ENCODE assay signal across 9 mouse cellular contexts in genomic region chr7:45134544-45135026, GRCm38 (mm10). TPM values are rescaled to one million over a fixed set of nuclear protein-coding genes. Genes with fewer than 3 reads are reported as not detected.
DNase-seq lines count a peak whose midpoint lies in the region; ATAC-seq and TF ChIP-seq lines count a peak whose summit lies in the region.
"Had no signal": no experiment of that assay in that cellular context is flagged by ENCODE, and none has a peak within 500 bp of the region (broad histone marks: within the 10 kb centered on the region; RNA-seq: fewer than 3 reads in every experiment).

No protein-coding gene starts in this region.

- H3K36me3 ChIP-seq in liver, embryonic 14.5 days (replicated peaks; ENCODE audit: control insufficient read depth, insufficient read depth, low read depth): no peaks in the 10 kb centered on the region
- H3K36me3 ChIP-seq in stomach, postnatal 0 days (ENCODE audit: control insufficient read depth, insufficient read depth, low read length): no peaks in the 10 kb centered on the region
- no peaks in the 10 kb centered on the region for H3K36me3 ChIP-seq in forebrain, embryonic 15.5 days
- H3K36me3 ChIP-seq: hindbrain, embryonic 15.5 days had no signal

- peak overlapping the region; percentile 67 for H3K4me2 ChIP-seq in liver, embryonic 14.5 days (ENCODE audit: low read depth)
- H3K4me2 ChIP-seq in stomach, postnatal 0 days (replicated peaks; ENCODE audit: low read depth): no peak overlapping the region
- no peak overlapping the region for H3K4me2 ChIP-seq in forebrain, embryonic 15.5 days (replicated peaks)

- H3K27me3 ChIP-seq in liver, embryonic 14.5 days (ENCODE audit: control insufficient read depth, insufficient read depth, low read length): no peaks in the 10 kb centered on the region
- H3K27me3 ChIP-seq in stomach, postnatal 0 days (ENCODE audit: control insufficient read depth, insufficient read depth, low read length): no peaks in the 10 kb centered on the region
- no peaks in the 10 kb centered on the region; the same call in 1 of the 2 replicates for H3K27me3 ChIP-seq in forebrain, embryonic 15.5 days

- H3K9me3 ChIP-seq in liver, embryonic 14.5 days (ENCODE audit: control insufficient read depth, low read length): no peaks in the 10 kb centered on the region
- H3K9me3 ChIP-seq in stomach, postnatal 0 days (ENCODE audit: control insufficient read depth, low read length): no peaks in the 10 kb centered on the region
- no peaks in the 10 kb centered on the region for H3K9me3 ChIP-seq in forebrain, embryonic 15.5 days
- H3K9me3 ChIP-seq: hindbrain, embryonic 15.5 days had no signal

- no peak overlapping the region; the same call in 1 of the 2 replicates for H3K27ac ChIP-seq in gastrocnemius, adult 2 months
- peak overlapping the region; percentile 51; the same call in 1 of the 2 replicates for H3K27ac ChIP-seq in liver, embryonic 14.5 days
- no peak overlapping the region for H3K27ac ChIP-seq in stomach, postnatal 0 days (replicated peaks)
- no peak overlapping the region for H3K27ac ChIP-seq in forebrain, embryonic 15.5 days (replicated peaks)
- H3K27ac ChIP-seq: hindbrain, embryonic 15.5 days had no signal

- TF ChIP-seq EP300 in liver, embryonic 14.5 days (IDR thresholded peaks at IDR 0.05; ENCODE audit: low read depth): no peak
- TF ChIP-seq EP300 in stomach, postnatal 0 days (optimal IDR thresholded peaks at IDR 0.05): no peak

- TF ChIP-seq CTCF in gastrocnemius, adult 2 months (IDR thresholded peaks at IDR 0.05): no peak
- TF ChIP-seq CTCF in liver, embryonic 14.5 days (IDR thresholded peaks at IDR 0.05; ENCODE audit: low read depth): no peak
- TF ChIP-seq CTCF in stomach, postnatal 0 days (IDR thresholded peaks at IDR 0.05; ENCODE audit: low read depth): no peak

- peak; percentile 36 for ATAC-seq in liver, embryonic 14.5 days (ENCODE audit: insufficient read depth)
- ATAC-seq in stomach, postnatal 0 days (ENCODE audit: low FRiP score, low TSS enrichment): peak; percentile 17; the same call in 1 of the 2 replicates
- ATAC-seq in forebrain, embryonic 15.5 days (replicated peaks): no peak

- peak overlapping the region; percentile 70 for H3K9ac ChIP-seq in liver, embryonic 14.5 days (replicated peaks)
- no peak overlapping the region for H3K9ac ChIP-seq in stomach, postnatal 0 days (ENCODE audit: low read length)
- no peak overlapping the region for H3K9ac ChIP-seq in forebrain, embryonic 15.5 days (replicated peaks)
- H3K9ac ChIP-seq: hindbrain, embryonic 15.5 days had no signal

- H3K4me3 ChIP-seq in gastrocnemius, adult 2 months: peak overlapping the region; percentile 73
- peak overlapping the region; percentile 16 to 74 for H3K4me3 ChIP-seq in liver, embryonic 14.5 days (ENCODE audit: insufficient read depth in 1 of 2, low read depth in 2 of 2, low read length in 2 of 2)
- no peak overlapping the region for H3K4me3 ChIP-seq in stomach, postnatal 0 days (ENCODE audit: low read depth, low read length)
- no peak overlapping the region for H3K4me3 ChIP-seq in forebrain, embryonic 15.5 days
- H3K4me3 ChIP-seq: hindbrain, embryonic 15.5 days had no signal

- intact Hi-C loops in gastrocnemius, adult 2 months (cut with DNase I): loop anchor here (5.0 kb wide), 1 partner anchor 152 kb away; no protein-coding TSS in a partner anchor
- intact Hi-C loops in gastrocnemius, postnatal 14 days (cut with DNase I; ENCODE audit: low total_unique reads): no loop called here
- intact Hi-C loops in left cerebral cortex, postnatal 36 days (cut with DNase I): no loop called here

- H3K4me1 ChIP-seq in liver, embryonic 14.5 days (replicated peaks; ENCODE audit: control insufficient read depth in 2 of 2, insufficient read depth in 2 of 2, low read length in 1 of 2): peaks cover 27 to 44% of the 10 kb centered on the region in 2 experiments
- H3K4me1 ChIP-seq in stomach, postnatal 0 days (replicated peaks; ENCODE audit: control insufficient read depth, insufficient read depth): no peaks in the 10 kb centered on the region
- peaks cover 15% of the 10 kb centered on the region for H3K4me1 ChIP-seq in forebrain, embryonic 15.5 days

- peak; percentile 51 for DNase-seq in gastrocnemius, adult 2 months
- no peak for DNase-seq in gastrocnemius, postnatal 14 days
- peak; percentile 77 for DNase-seq in A20 (ENCODE audit: low read depth, low spot score)
- peak; percentile 65 for DNase-seq in embryo, embryonic 11 days
- DNase-seq in liver, embryonic 14.5 days (ENCODE audit: low read depth in 3 of 3, low spot score in 3 of 3): peak; percentile 63 to 76 (median 66)
- peak; percentile 72 for DNase-seq in stomach, postnatal 0 days (ENCODE audit: low spot score)
- no peak for DNase-seq in left cerebral cortex, postnatal 36 days (ENCODE audit: low spot score in 2 of 2)

- 2% methylated on average over 12 of the region's 12 CpGs for WGBS in liver, embryonic 14.5 days (ENCODE audit: insufficient replicate concordance)
- 16% methylated on average over 12 of the region's 12 CpGs for WGBS in stomach, postnatal 0 days
- WGBS in forebrain, embryonic 15.5 days: 10% methylated on average over 12 of the region's 12 CpGs

RNA-seq across cellular contexts. Expression of gene Gm45713, which starts 1.4 kb away (rescaled TPM):
- under 1 TPM in 1 of 2 experiments, not detected in 1; 0.26 TPM for total RNA-seq in gastrocnemius, adult 2 months (2021)
- total RNA-seq in gastrocnemius, postnatal 14 days (2021): not detected
- polyA plus RNA-seq in liver, embryonic 14.5 days (2012; rRNA removed): 0.03 TPM in 1 of 2 replicates, not detected in the other
- polyA plus RNA-seq in liver, embryonic 14.5 days (2014; fragmentation: Nextera tagmentation; extraction: Ambion mirVana): 0.15 and 0.63 TPM in 2 replicates
- polyA plus RNA-seq in stomach, postnatal 0 days (2015; fragmentation: Nextera tagmentation; extraction: Ambion mirVana): 0.17 and 1.1 TPM in 2 replicates
- total RNA-seq in left cerebral cortex, postnatal 36 days (2021): not detected
- 0.15 TPM in 1 of 2 replicates, not detected in the other for polyA plus RNA-seq in forebrain, embryonic 15.5 days (2015; fragmentation: Nextera tagmentation; extraction: Ambion mirVana)
- polyA plus RNA-seq: hindbrain, embryonic 15.5 days had no signal

RNA-seq across cellular contexts. Expression of gene Flt3l, which starts 1.6 kb away (rescaled TPM):
- total RNA-seq in gastrocnemius, adult 2 months (2021): 1 to 10 TPM; 2.2 to 3.3 TPM
- total RNA-seq in gastrocnemius, postnatal 14 days (2021): 1 to 10 TPM; 1.9 to 2.5 TPM
- 12.1 and 13.4 TPM in 2 replicates for polyA plus RNA-seq in liver, embryonic 14.5 days (2012; rRNA removed)
- 3.9 and 5.5 TPM in 2 replicates for polyA plus RNA-seq in liver, embryonic 14.5 days (2014; fragmentation: Nextera tagmentation; extraction: Ambion mirVana)
- 2.2 and 2.3 TPM in 2 replicates for polyA plus RNA-seq in stomach, postnatal 0 days (2015; fragmentation: Nextera tagmentation; extraction: Ambion mirVana)
- total RNA-seq in left cerebral cortex, postnatal 36 days (2021): 1 to 10 TPM; 3.7 to 6.1 TPM
- polyA plus RNA-seq in forebrain, embryonic 15.5 days (2015; fragmentation: Nextera tagmentation; extraction: Ambion mirVana): 1.6 and 2.1 TPM in 2 replicates

RNA-seq across cellular contexts. Expression of gene Rpl13a, which starts 6.0 kb away (rescaled TPM):
- total RNA-seq in gastrocnemius, adult 2 months (2021): 100 to 1,000 TPM; 552 to 624 TPM
- total RNA-seq in gastrocnemius, postnatal 14 days (2021): 100 to 1,000 TPM; 742 to 866 TPM
- polyA plus RNA-seq in liver, embryonic 14.5 days (2012; rRNA removed): 534 and 909 TPM in 2 replicates
- 992 and 1,027 TPM in 2 replicates for polyA plus RNA-seq in liver, embryonic 14.5 days (2014; fragmentation: Nextera tagmentation; extraction: Ambion mirVana)
- 1,442 and 1,485 TPM in 2 replicates for polyA plus RNA-seq in stomach, postnatal 0 days (2015; fragmentation: Nextera tagmentation; extraction: Ambion mirVana)
- total RNA-seq in left cerebral cortex, postnatal 36 days (2021): 100 to 1,000 TPM; 614 to 796 TPM
- 890 and 969 TPM in 2 replicates for polyA plus RNA-seq in forebrain, embryonic 15.5 days (2015; fragmentation: Nextera tagmentation; extraction: Ambion mirVana)

RNA-seq across cellular contexts. Expression of gene Rps11, which starts 10.3 kb away (rescaled TPM):
- total RNA-seq in gastrocnemius, adult 2 months (2021): 100 to 1,000 TPM; 457 to 518 TPM
- 100 to 1,000 TPM; 599 to 696 TPM for total RNA-seq in gastrocnemius, postnatal 14 days (2021)
- 309 and 366 TPM in 2 replicates for polyA plus RNA-seq in liver, embryonic 14.5 days (2012; rRNA removed)
- polyA plus RNA-seq in liver, embryonic 14.5 days (2014; fragmentation: Nextera tagmentation; extraction: Ambion mirVana): 989 and 1,016 TPM in 2 replicates
- 1,142 and 1,191 TPM in 2 replicates for polyA plus RNA-seq in stomach, postnatal 0 days (2015; fragmentation: Nextera tagmentation; extraction: Ambion mirVana)
- 100 to 1,000 TPM; 405 to 466 TPM for total RNA-seq in left cerebral cortex, postnatal 36 days (2021)
- polyA plus RNA-seq in forebrain, embryonic 15.5 days (2015; fragmentation: Nextera tagmentation; extraction: Ambion mirVana): 982 and 1,055 TPM in 2 replicates

RNA-seq across cellular contexts. Expression of gene Pih1d1, which starts 19.5 kb away (rescaled TPM):
- 10 to 100 TPM; 34.7 to 39.7 TPM for total RNA-seq in gastrocnemius, adult 2 months (2021)
- total RNA-seq in gastrocnemius, postnatal 14 days (2021): 10 to 100 TPM; 40.0 to 42.4 TPM
- 38.3 and 43.3 TPM in 2 replicates for polyA plus RNA-seq in liver, embryonic 14.5 days (2012; rRNA removed)
- 44.3 and 45.8 TPM in 2 replicates for polyA plus RNA-seq in liver, embryonic 14.5 days (2014; fragmentation: Nextera tagmentation; extraction: Ambion mirVana)
- 48.8 and 49.0 TPM in 2 replicates for polyA plus RNA-seq in stomach, postnatal 0 days (2015; fragmentation: Nextera tagmentation; extraction: Ambion mirVana)
- total RNA-seq in left cerebral cortex, postnatal 36 days (2021): 10 to 100 TPM; 44.8 to 53.6 TPM
- polyA plus RNA-seq in forebrain, embryonic 15.5 days (2015; fragmentation: Nextera tagmentation; extraction: Ambion mirVana): 96.0 and 96.9 TPM in 2 replicates

Comparison
In these comparisons a context has a peak if more than half of its experiments do, and no peak if none do; other contexts are left out.
1. DNase-seq: peak in gastrocnemius, adult 2 months (single experiment), A20 (single experiment), embryo, embryonic 11 days (single experiment), liver, embryonic 14.5 days (3 of 3) and stomach, postnatal 0 days (single experiment); none in gastrocnemius, postnatal 14 days (single experiment) and left cerebral cortex, postnatal 36 days (0 of 2).
2. H3K4me3 ChIP-seq: peak in gastrocnemius, adult 2 months (single experiment) and liver, embryonic 14.5 days (2 of 2); none in stomach, postnatal 0 days (single experiment) and forebrain, embryonic 15.5 days (single experiment).